Mouse (Mus musculus): Measurements from ENCODE around the gene Amotl2.
A peak's percentile ranks its signal among the peaks of the same experiment; 100 is the strongest.

DNA sequence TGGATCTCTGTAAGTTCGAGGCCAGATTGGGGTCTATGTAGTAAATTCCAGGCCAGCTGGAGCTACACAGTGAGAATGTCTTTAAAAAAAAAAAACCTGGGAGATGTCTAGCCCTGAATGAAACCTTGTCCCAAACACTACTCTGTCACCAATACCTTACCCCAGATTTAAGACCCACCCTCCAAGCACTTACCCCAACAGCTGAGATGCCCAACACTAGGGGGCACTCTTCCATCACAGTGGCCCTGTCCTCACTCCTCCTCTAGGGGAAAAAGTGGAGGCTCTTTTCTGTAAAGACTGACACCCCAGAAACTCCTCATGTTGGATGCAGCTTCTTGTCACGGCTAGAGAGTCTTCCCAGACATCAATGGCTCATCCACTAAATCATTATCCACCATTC is 2.7 kb upstream of the Amotl2 start:
- TF ChIP-seq POLR2A (IDR thresholded peaks at IDR 0.05; ENCODE audit: low read depth, low read length) (no peak), CTCF (IDR thresholded peaks at IDR 0.05; ENCODE audit: extremely low read depth, insufficient read depth, insufficient read length, insufficient replicate concordance) (peak; percentile 27; the same call in 1 of the 2 replicates)

Measured in spleen, adult 2 months (tissue).